Mouse (Mus musculus) kidney, adult 2 months (tissue): ENCODE data around the gene 4931406P16Rik.

Experiments used
- CTCF ChIP-seq: fragments of 200-500 bp; conservative IDR thresholded peaks from 2 replicates; pipeline ENCODE4 v1.5.1; 2011; ENCODE audit warnings: low read depth, mild to moderate bottlenecking, control low read depth, low read length, moderate library complexity, mixed read lengths; ENCODE audit not compliant: insufficient read depth, insufficient read length
- POLR2A ChIP-seq: fragments of 200-500 bp; IDR thresholded peaks from one replicate; pipeline ENCODE4 v1.6.1; 2011; ENCODE audit warnings: low read depth, low read length, control low read depth

GRCm38 (mm10) chr7:34252030-34252429 lies 61.3 kb downstream of the 4931406P16Rik start:
- TF ChIP-seq POLR2A (no peak), CTCF (0 out of 2 replicates have a peak, but pooled peaks have one; percentile 11)
